Mouse (Mus musculus): ENCODE measurements at regions not wholly inside any gene's neighbourhood (a gene's known extent, or its start where the extent isn't known, plus 50 kb on each side); places are given as distances from the start of the nearest gene placed in this dataset.

- peak; percentile 66 to 68 for DNase-seq (ENCODE audit: low spot score in 2 of 2)
- intact Hi-C loops (cut with DNase I) = loop anchor here (10.0 kb wide), 1 partner anchor 107 kb away; no protein-coding TSS in a partner anchor
These were observed 102.0 kb upstream of the Nampt start for GRCm38 (mm10) chr12:32717129-32717921.

- no peak for DNase-seq (ENCODE audit: low spot score in 2 of 2)
- intact Hi-C loops (cut with DNase I) = loop anchor here (10.0 kb wide), 1 partner anchor 106 kb away; no protein-coding TSS in a partner anchor
These were observed 100.1 kb upstream of the Nampt start for GRCm38 (mm10) chr12:32719203-32719602.

GRCm38 (mm10) chr12:32724451-32725188 lies 94.7 kb upstream of the Nampt start:
- DNase-seq (ENCODE audit: low spot score in 2 of 2) = no peak
- intact Hi-C loops (cut with DNase I) = no loop called here

- intact Hi-C loops (cut with DNase I) = no loop called here
- DNase-seq (ENCODE audit: low spot score in 2 of 2) = no peak
These were observed 91.8 kb upstream of the Nampt start for GRCm38 (mm10) chr12:32727539-32727938.

- DNase-seq (ENCODE audit: low spot score in 2 of 2) = peak; percentile 30 to 40
- intact Hi-C loops (cut with DNase I) = no loop called here
These were observed 90.9 kb upstream of the Nampt start for GRCm38 (mm10) chr12:32728425-32728824.

- no peak for DNase-seq (ENCODE audit: low spot score in 2 of 2)
- intact Hi-C loops (cut with DNase I) = no loop called here
These were observed 84.1 kb upstream of the Nampt start for GRCm38 (mm10) chr12:32735224-32735623.

GRCm38 (mm10) chr12:32741465-32741864 lies 77.9 kb upstream of the Nampt start:
- no peak for DNase-seq (ENCODE audit: low spot score in 2 of 2)
- intact Hi-C loops (cut with DNase I) = no loop called here

- intact Hi-C loops (cut with DNase I) = no loop called here
These were observed 61.8 kb upstream of the Nampt start for GRCm38 (mm10) chr12:32757441-32758119.

GRCm38 (mm10) chr12:32758150-32758549 lies 61.2 kb upstream of the Nampt start:
- no peak for DNase-seq (ENCODE audit: low spot score in 2 of 2)
- intact Hi-C loops (cut with DNase I) = no loop called here

More at GRCm38 (mm10) chr12:32757441-32758119, 61.8 kb upstream of the Nampt start:
- peak; percentile 22 to 28 for DNase-seq (ENCODE audit: low spot score in 2 of 2)

GRCm38 (mm10) chr12:32760627-32761026 lies 58.7 kb upstream of the Nampt start:
- intact Hi-C loops (cut with DNase I) = no loop called here
- DNase-seq (ENCODE audit: low spot score in 2 of 2) = no peak

- DNase-seq (ENCODE audit: low spot score in 2 of 2) = no peak
- intact Hi-C loops (cut with DNase I) = no loop called here
These were observed 58.3 kb upstream of the Nampt start for GRCm38 (mm10) chr12:32761055-32761454.

GRCm38 (mm10) chr12:32764271-32764670 lies 55.1 kb upstream of the Nampt start:
- no peak for DNase-seq (ENCODE audit: low spot score in 2 of 2)
- intact Hi-C loops (cut with DNase I) = no loop called here

GRCm38 (mm10) chr12:32764747-32765146 lies 54.6 kb upstream of the Nampt start:
- DNase-seq (ENCODE audit: low spot score in 2 of 2) = no peak
- intact Hi-C loops (cut with DNase I) = no loop called here

- intact Hi-C loops (cut with DNase I) = no loop called here
- DNase-seq (ENCODE audit: low spot score in 2 of 2) = no peak
These were observed 53.5 kb upstream of the Nampt start for GRCm38 (mm10) chr12:32765861-32766260.

GRCm38 (mm10) chr12:32766575-32766974 lies 52.8 kb upstream of the Nampt start:
- intact Hi-C loops (cut with DNase I) = no loop called here
- DNase-seq (ENCODE audit: low spot score in 2 of 2) = no peak

GRCm38 (mm10) chr12:32767206-32768081 lies 51.9 kb upstream of the Nampt start:
- no peak for DNase-seq (ENCODE audit: low spot score in 2 of 2)
- intact Hi-C loops (cut with DNase I) = no loop called here

- no peak for DNase-seq (ENCODE audit: low spot score in 2 of 2)
- intact Hi-C loops (cut with DNase I) = no loop called here
These were observed 51.1 kb upstream of the Nampt start for GRCm38 (mm10) chr12:32768082-32768743.

GRCm38 (mm10) chr12:32768744-32769535 lies 50.4 kb upstream of the Nampt start:
- no peak for DNase-seq (ENCODE audit: low spot score in 2 of 2)
- intact Hi-C loops (cut with DNase I) = no loop called here
